Mouse (Mus musculus) heart, postnatal 0 days (tissue): ENCODE data around the gene Pfkfb2. TPM values are rescaled to one million over a fixed set of nuclear protein-coding genes. Genes with fewer than 3 reads are reported as not detected.
A peak's percentile ranks its signal among the peaks of the same experiment; 100 is the strongest.

Experiments
- ATAC-seq: fragments of 200-750 bp; cut with Nextera tagmentation; 2 replicates; pipeline ENCODE4 v1.8.0; 2017; ENCODE audit warnings: low read depth, moderate number of reproducible peaks, moderate library complexity; ENCODE audit not compliant: insufficient read depth
- DNase-seq: peaks from one replicate; pipeline ENCODE4 v3.0.0-alpha.2; 2016; ENCODE audit warnings: low spot score
- H3K27ac ChIP-seq: fragments of 300-500 bp; sonication (generic); 2 replicates; pipeline ENCODE4 v1.5.1; 2014; ENCODE audit warnings: low read depth, mild to moderate bottlenecking
- H3K27me3 ChIP-seq: fragments of 300-500 bp; sonication (generic); 2 replicates; pipeline ENCODE4 v1.6.1; 2014; ENCODE audit warnings: low read length, mixed read lengths; ENCODE audit not compliant: control insufficient read depth, insufficient read depth
- H3K36me3 ChIP-seq: fragments of 300-500 bp; sonication (generic); replicated peaks from 2 replicates; pipeline ENCODE4 v1.6.1; 2014; ENCODE audit warnings: low read length, mixed read lengths; ENCODE audit not compliant: control insufficient read depth, insufficient read depth
- H3K4me1 ChIP-seq: fragments of 300-500 bp; sonication (generic); 2 replicates; pipeline ENCODE4 v1.6.1; 2014; ENCODE audit warnings: antibody characterized with exemption; ENCODE audit not compliant: control insufficient read depth, insufficient read depth
- H3K4me2 ChIP-seq: fragments of 300-500 bp; sonication (generic); 2 replicates; pipeline ENCODE4 v1.6.1; 2014; ENCODE audit warnings: low read depth, mild to moderate bottlenecking, low read length, moderate library complexity
- H3K4me3 ChIP-seq: fragments of 300-500 bp; sonication (generic); 2 replicates; pipeline ENCODE4 v1.5.1; 2014; ENCODE audit warnings: low read depth, low read length
- H3K9ac ChIP-seq: fragments of 300-500 bp; sonication (generic); replicated peaks from 2 replicates; pipeline ENCODE4 v1.6.1; 2014; ENCODE audit warnings: low read depth, low read length, mixed read lengths
- H3K9me3 ChIP-seq: fragments of 300-500 bp; sonication (generic); replicated peaks from 2 replicates; pipeline ENCODE4 v1.6.1; 2016; ENCODE audit warnings: low read length; ENCODE audit not compliant: control insufficient read depth
- CTCF ChIP-seq: IDR thresholded peaks from 2 replicates; pipeline ENCODE4 v1.5.1; 2016; ENCODE audit warnings: antibody characterized with exemption, control low read depth, low read depth
- EP300 ChIP-seq: IDR thresholded peaks from 2 replicates; pipeline ENCODE4 v1.6.1; 2016; ENCODE audit warnings: antibody characterized with exemption, low read depth
- WGBS: fragments of 180-500 bp; shearing (Covaris S2); extraction: QIAGEN DNeasy Blood & Tissue Kit; methylation state at CpG from one replicate; pipeline ENCODE4 v1.1.7; 2014; 5-methylcytosine and 5-hydroxymethylcytosine counted together
- polyA plus RNA-seq: library from polyadenylated mRNA; unstranded; fragments of >200 nt; fragmentation: Nextera tagmentation; extraction: Ambion mirVana; gene quantifications from 2 replicates; pipeline ENCODE4 v1.2.1, GENCODE M21; 2015
- total RNA-seq: library from RNA; depleted of rRNA; stranded (reverse); fragments of >200 nt; gene quantifications from 2 replicates; pipeline ENCODE4 v1.2.3, GENCODE M21; 2014; ENCODE audit warnings: low replicate concordance

Gene Pfkfb2
- total and polyA plus RNA-seq, 2 experiments from 2014 or later: 8.2 to 19.0 TPM

DNA sequence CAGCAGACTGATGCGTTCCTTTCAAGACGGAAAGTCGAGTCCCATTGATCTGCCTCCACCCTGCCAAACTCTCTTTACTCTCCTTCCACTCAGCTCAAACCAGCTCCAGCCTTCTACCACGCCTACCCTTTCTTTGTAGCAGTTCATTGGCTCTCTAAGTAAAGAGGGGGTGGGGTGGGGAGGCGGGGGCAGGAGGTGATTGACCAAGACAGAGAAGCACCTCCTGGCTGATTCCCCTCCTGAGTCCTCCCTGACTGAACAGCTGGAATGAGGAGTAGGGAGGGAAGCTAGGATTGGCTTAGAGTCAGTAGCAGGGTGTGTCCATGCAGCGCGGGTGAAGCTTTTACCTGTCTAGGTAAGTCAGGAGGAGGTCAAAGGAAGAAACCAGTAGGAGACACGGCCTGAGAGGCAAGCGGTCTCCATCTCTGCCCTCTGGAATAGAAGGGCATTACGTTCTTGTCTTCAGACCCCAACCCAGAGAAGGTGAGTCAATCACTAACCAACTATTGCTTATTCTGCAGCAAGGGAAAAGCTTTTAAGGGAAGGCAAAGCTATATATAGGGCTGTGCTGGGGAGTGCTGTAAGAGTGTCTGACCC is 2.8 kb upstream of the Pfkfb2 start, which contains the start of gene AA986860:
AA986860 (plus strand) TSS at position 236 of the 597 bp plus-strand sequence.
- H3K27ac ChIP-seq: no peak within 1 kb of the TSS
- TF ChIP-seq EP300 (no peak), CTCF (no peak)
- no peak within 1 kb of the TSS for H3K4me3 ChIP-seq
- peak within 1 kb of the TSS; percentile 14; the same call in 1 of the 2 replicates for H3K4me2 ChIP-seq
- H3K9ac ChIP-seq: no peak within 1 kb of the TSS
- no peaks in the 10 kb centered on the region for H3K27me3 ChIP-seq
- H3K4me1 ChIP-seq: no peaks in the 10 kb centered on the region
- 12% methylated on average over 10 of the region's 10 CpGs for WGBS
- H3K9me3 ChIP-seq: no peaks in the 10 kb centered on the region
- H3K36me3 ChIP-seq: no peaks in the 10 kb centered on the region
- ATAC-seq (no peak; the same call in 1 of the 2 replicates), DNase-seq (peak; percentile 23)

DNA sequence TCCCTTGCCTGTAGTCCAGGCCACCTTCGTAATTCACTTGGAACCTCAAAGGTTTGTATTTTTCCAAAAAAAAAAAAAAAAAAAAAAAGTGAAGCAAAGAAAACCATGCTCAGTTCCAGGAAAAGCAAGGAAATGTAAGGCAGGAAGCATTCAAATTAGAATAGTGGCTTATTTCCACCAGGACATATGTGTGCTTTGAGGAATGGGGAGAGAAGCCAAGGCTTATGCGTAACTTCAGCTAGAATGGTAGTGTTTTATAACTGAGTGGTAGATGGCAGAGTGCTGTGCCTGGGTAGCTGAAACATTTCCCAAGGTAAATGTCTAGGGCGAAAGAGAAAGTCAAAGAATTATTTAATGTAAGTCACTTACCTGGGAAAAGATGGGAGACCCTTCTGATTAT is 345 bp downstream of the Pfkfb2 start:
- Histone ChIP-seq H3K27ac (no peak overlapping the region), H3K4me2 (no peak overlapping the region), H3K9ac (no peak overlapping the region), H3K36me3 (no peaks in the 10 kb centered on the region), H3K4me3 (no peak overlapping the region), H3K27me3 (no peaks in the 10 kb centered on the region), H3K9me3 (no peaks in the 10 kb centered on the region), H3K4me1 (no peaks in the 10 kb centered on the region)
- 82% methylated on average over 3 of the region's 3 CpGs for WGBS
- ATAC-seq (no peak), DNase-seq (no peak)
- TF ChIP-seq EP300: no peak
- TF ChIP-seq CTCF: no peak

- ATAC-seq: no peak
- DNase-seq: peak; percentile 23
- Histone ChIP-seq H3K4me2 (no peak overlapping the region), H3K27me3 (no peaks in the 10 kb centered on the region), H3K4me3 (no peak overlapping the region), H3K36me3 (no peaks in the 10 kb centered on the region), H3K4me1 (no peaks in the 10 kb centered on the region), H3K9ac (no peak overlapping the region), H3K27ac (no peak overlapping the region), H3K9me3 (no peaks in the 10 kb centered on the region)
- WGBS: 57% methylated on average over 1 of the region's 1 CpGs
- TF ChIP-seq EP300: no peak
- TF ChIP-seq CTCF: no peak
These were observed 983 bp downstream of the Pfkfb2 start for GRCm38 (mm10) chr1:130728070-130728469.

DNA sequence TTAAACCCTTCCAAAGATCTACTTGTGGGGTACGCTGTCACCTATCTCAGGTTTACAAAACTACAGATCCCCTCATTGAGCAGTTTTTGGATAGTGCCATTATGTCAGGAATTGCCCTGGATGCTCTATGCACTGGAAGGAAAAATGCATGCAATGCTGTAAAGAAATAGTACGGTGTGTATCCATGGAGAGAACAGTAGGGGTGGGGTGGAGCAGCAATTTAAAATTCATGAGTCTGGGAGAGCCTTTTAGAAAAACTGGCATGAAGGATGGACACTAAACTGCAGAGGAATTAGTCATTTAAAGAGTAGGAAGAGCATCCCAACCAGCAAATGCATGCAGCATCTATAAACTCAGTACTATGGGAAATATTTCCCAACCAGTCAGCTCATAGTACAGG is 2.7 kb downstream of the Pfkfb2 start:
- no peak overlapping the region for H3K4me3 ChIP-seq
- no peak for TF ChIP-seq CTCF
- no peak for TF ChIP-seq EP300
- no peaks in the 10 kb centered on the region for H3K4me1 ChIP-seq
- H3K9ac ChIP-seq: no peak overlapping the region
- no peak for DNase-seq
- no peaks in the 10 kb centered on the region for H3K27me3 ChIP-seq
- no peak overlapping the region for H3K27ac ChIP-seq
- no peaks in the 10 kb centered on the region for H3K36me3 ChIP-seq
- H3K4me2 ChIP-seq: no peak overlapping the region
- no peaks in the 10 kb centered on the region for H3K9me3 ChIP-seq
- 95% methylated on average over 2 of the region's 2 CpGs for WGBS
- no peak for ATAC-seq

DNA sequence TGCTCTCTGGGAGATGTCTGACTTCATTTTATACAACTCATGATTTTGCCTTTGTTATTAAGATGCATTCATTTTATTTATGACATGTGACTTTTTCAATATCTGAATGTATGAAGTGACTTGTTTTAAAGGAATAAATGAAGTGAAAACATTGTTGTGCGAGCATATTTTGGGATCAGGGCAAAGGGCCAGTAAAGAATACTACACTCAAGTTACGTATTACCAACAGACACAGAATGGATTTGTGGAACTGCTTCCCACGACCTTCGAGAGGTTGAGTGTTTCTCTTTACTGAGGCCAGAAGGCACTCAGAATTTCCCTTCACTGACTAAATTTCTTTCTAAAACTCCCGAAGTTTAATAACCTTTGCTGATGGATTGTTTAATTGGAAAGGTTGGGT is 4.8 kb downstream of the Pfkfb2 start:
- Histone ChIP-seq H3K27ac (no peak overlapping the region), H3K4me1 (no peaks in the 10 kb centered on the region), H3K4me2 (no peak overlapping the region), H3K9me3 (no peaks in the 10 kb centered on the region), H3K27me3 (no peaks in the 10 kb centered on the region), H3K36me3 (peaks cover 8% of the 10 kb centered on the region), H3K4me3 (no peak overlapping the region), H3K9ac (no peak overlapping the region)
- DNase-seq: no peak
- TF ChIP-seq CTCF (no peak), EP300 (no peak)
- WGBS: 84% methylated on average over 5 of the region's 5 CpGs
- no peak for ATAC-seq
